Mouse (Mus musculus) ES-E14 (cell line): Measurements from ENCODE around the gene Oaz3.

Source experiments
- HCFC1 ChIP-seq: IDR thresholded peaks from 2 replicates; pipeline ENCODE4 v1.6.1; 2012; ENCODE audit warnings: low read length, inconsistent platforms, borderline replicate concordance; ENCODE audit not compliant: insufficient read depth
- ZNF384 ChIP-seq: IDR thresholded peaks from 2 replicates; pipeline ENCODE4 v1.6.1; 2012; ENCODE audit warnings: low read depth, low read length, inconsistent platforms

DNA sequence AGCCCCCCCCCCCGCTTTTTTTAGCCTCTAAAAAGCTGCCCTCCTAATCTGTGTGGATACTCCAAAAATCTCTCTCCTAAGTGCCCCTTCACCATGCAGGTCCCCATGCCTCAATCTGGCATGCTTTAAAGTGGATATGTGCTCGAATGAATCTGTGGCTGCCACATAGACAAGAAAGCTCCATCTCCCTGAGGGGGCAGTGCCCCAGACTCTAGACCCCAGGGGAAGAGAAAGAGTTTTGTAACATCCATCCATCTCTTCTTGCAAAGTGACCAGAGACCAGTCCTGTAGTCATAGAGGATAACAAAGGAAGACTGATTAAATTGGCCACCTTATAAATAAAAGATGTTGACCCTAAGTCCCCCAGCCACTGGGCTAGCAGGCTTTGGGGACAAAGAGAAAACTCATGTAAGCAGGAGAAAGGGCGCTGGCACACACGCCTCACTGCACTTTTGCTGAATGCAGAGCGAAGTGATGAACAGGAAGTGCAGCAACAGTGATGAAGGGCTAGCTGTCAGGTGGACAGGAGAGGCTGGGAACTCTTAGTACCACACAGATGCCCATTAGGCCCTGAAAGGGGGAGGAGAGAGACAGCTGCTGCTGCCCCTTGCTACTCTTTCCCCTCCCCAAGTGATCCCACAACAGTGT lies 43.9 kb downstream of the Oaz3 start:
- TF ChIP-seq ZNF384 (no peak), HCFC1 (no peak)
